Mouse (Mus musculus): Measurements from ENCODE around the gene Gm49405. TPM values are rescaled to one million over a fixed set of nuclear protein-coding genes. Genes with fewer than 3 reads are reported as not detected.
A peak's percentile ranks its signal among the peaks of the same experiment; 100 is the strongest.
"Not testable (repeated sequence)": the region's sequence is repeated elsewhere in the genome, so short reads cannot be mapped to it uniquely, and the experiment has no call there.

Gene Gm49405
- total and polyA plus RNA-seq, 2 experiments from 2014 or later = 2.2 to 3.5 TPM

- no peaks in the 10 kb centered on the region for H3K27me3 ChIP-seq (ENCODE audit: insufficient read depth, low read length)
- H3K4me2 ChIP-seq (ENCODE audit: low read depth, low read length) = no peak overlapping the region
- H3K9ac ChIP-seq (replicated peaks; ENCODE audit: low read length) = no peak overlapping the region
- no peak overlapping the region for H3K4me3 ChIP-seq (ENCODE audit: low read length)
- no peaks in the 10 kb centered on the region for H3K9me3 ChIP-seq (ENCODE audit: low read length)
- ATAC-seq (no peak), DNase-seq (ENCODE audit: low spot score) (no peak)
- H3K4me1 ChIP-seq (ENCODE audit: insufficient read depth, low read length) = 0 out of 2 replicates have a peak, but pooled peaks cover 4% of the 10 kb centered on the region
- no peaks in the 10 kb centered on the region for H3K36me3 ChIP-seq (ENCODE audit: insufficient read depth, low read length)
- 59% methylated on average over 5 of the region's 5 CpGs for WGBS
- no peak overlapping the region for H3K27ac ChIP-seq
- TF ChIP-seq CTCF (IDR thresholded peaks at IDR 0.05; ENCODE audit: low read depth) = no peak
Measured at GRCm38 (mm10) chr19:4033742-4034141, 33.3 kb downstream of the Gm49405 start.

GRCm38 (mm10) chr19:4036327-4037045 is 36.1 kb downstream of the Gm49405 start:
- H3K9me3 ChIP-seq (ENCODE audit: low read length) = no peaks in the 10 kb centered on the region
- peak overlapping the region; percentile 7; the same call in 1 of the 2 replicates for H3K27ac ChIP-seq
- H3K27me3 ChIP-seq (ENCODE audit: insufficient read depth, low read length) = no peaks in the 10 kb centered on the region
- 67% methylated on average over 12 of the region's 12 CpGs for WGBS
- ATAC-seq (0 out of 2 replicates have a peak, but pooled peaks have one; percentile 17), DNase-seq (ENCODE audit: low spot score) (no peak)
- H3K4me2 ChIP-seq (ENCODE audit: low read depth, low read length) = peak overlapping the region; percentile 27; the same call in 1 of the 2 replicates
- no peaks in the 10 kb centered on the region for H3K36me3 ChIP-seq (ENCODE audit: insufficient read depth, low read length)
- TF ChIP-seq CTCF (IDR thresholded peaks at IDR 0.05; ENCODE audit: low read depth) = no peak
- H3K4me1 ChIP-seq (ENCODE audit: insufficient read depth, low read length) = 0 out of 2 replicates have a peak, but pooled peaks cover 4% of the 10 kb centered on the region
- no peak overlapping the region for H3K4me3 ChIP-seq (ENCODE audit: low read length)
- H3K9ac ChIP-seq (replicated peaks; ENCODE audit: low read length) = no peak overlapping the region

- Histone ChIP-seq H3K4me3 (ENCODE audit: low read length) (peak overlapping the region; percentile 62), H3K4me2 (ENCODE audit: low read depth, low read length) (peak overlapping the region; percentile 71), H3K27ac (peak overlapping the region; percentile 70), H3K9ac (replicated peaks; ENCODE audit: low read length) (peak overlapping the region; percentile 69)
- WGBS = 19% methylated on average over 7 of the region's 8 CpGs
- not testable (repeated sequence) for H3K27me3 ChIP-seq (ENCODE audit: insufficient read depth, low read length); H3K4me1 ChIP-seq (ENCODE audit: insufficient read depth, low read length); DNase-seq (ENCODE audit: low spot score); H3K9me3 ChIP-seq (ENCODE audit: low read length); H3K36me3 ChIP-seq (ENCODE audit: insufficient read depth, low read length)
- ATAC-seq = peak; percentile 65
Measured at GRCm38 (mm10) chr19:4037154-4037787, 36.8 kb downstream of the Gm49405 start.

GRCm38 (mm10) chr19:4037788-4038232 is 37.4 kb downstream of the Gm49405 start, which contains the start of gene Gstp1:
Gene Gstp1 (minus strand): TSS chr19:4037985.
- 0% methylated on average over 26 of the region's 26 CpGs for WGBS
- peak; percentile 91 for ATAC-seq
- peak within 1 kb of the TSS; percentile 62 for H3K4me3 ChIP-seq (ENCODE audit: low read length)
- H3K4me1 ChIP-seq (ENCODE audit: insufficient read depth, low read length) = 0 out of 2 replicates have a peak, but pooled peaks cover 4% of the 10 kb centered on the region
- no peaks in the 10 kb centered on the region for H3K36me3 ChIP-seq (ENCODE audit: insufficient read depth, low read length)
- H3K9me3 ChIP-seq (ENCODE audit: low read length) = no peaks in the 10 kb centered on the region
- TF ChIP-seq CTCF (IDR thresholded peaks at IDR 0.05; ENCODE audit: low read depth) = peak; percentile 47
- peak within 1 kb of the TSS; percentile 70 for H3K27ac ChIP-seq
- H3K9ac ChIP-seq (replicated peaks; ENCODE audit: low read length) = peak within 1 kb of the TSS; percentile 69
- peak; percentile 90 for DNase-seq (ENCODE audit: low spot score)
- H3K4me2 ChIP-seq (ENCODE audit: low read depth, low read length) = peak within 1 kb of the TSS; percentile 71
- no peaks in the 10 kb centered on the region for H3K27me3 ChIP-seq (ENCODE audit: insufficient read depth, low read length)

GRCm38 (mm10) chr19:4040941-4041340 is 40.5 kb downstream of the Gm49405 start:
- not testable (repeated sequence) for H3K4me3 ChIP-seq (ENCODE audit: low read length); H3K4me2 ChIP-seq (ENCODE audit: low read depth, low read length); DNase-seq (ENCODE audit: low spot score); H3K36me3 ChIP-seq (ENCODE audit: insufficient read depth, low read length); H3K27ac ChIP-seq; H3K4me1 ChIP-seq (ENCODE audit: insufficient read depth, low read length); H3K27me3 ChIP-seq (ENCODE audit: insufficient read depth, low read length); ATAC-seq; H3K9me3 ChIP-seq (ENCODE audit: low read length); H3K9ac ChIP-seq (replicated peaks; ENCODE audit: low read length)
- 81% methylated on average over 5 of the region's 5 CpGs for WGBS

- not testable (repeated sequence) for H3K9ac ChIP-seq (replicated peaks; ENCODE audit: low read length); DNase-seq (ENCODE audit: low spot score); H3K36me3 ChIP-seq (ENCODE audit: insufficient read depth, low read length); H3K27ac ChIP-seq; ATAC-seq; H3K4me2 ChIP-seq (ENCODE audit: low read depth, low read length); H3K27me3 ChIP-seq (ENCODE audit: insufficient read depth, low read length); H3K4me3 ChIP-seq (ENCODE audit: low read length); H3K9me3 ChIP-seq (ENCODE audit: low read length); H3K4me1 ChIP-seq (ENCODE audit: insufficient read depth, low read length)
- WGBS = 73% methylated on average over 3 of the region's 4 CpGs
Measured at GRCm38 (mm10) chr19:4041500-4041899, 41.1 kb downstream of the Gm49405 start.

GRCm38 (mm10) chr19:4042124-4042523 is 41.7 kb downstream of the Gm49405 start:
- ATAC-seq (no peak), DNase-seq (ENCODE audit: low spot score) (no peak)
- TF ChIP-seq CTCF (IDR thresholded peaks at IDR 0.05; ENCODE audit: low read depth) = no peak
- no peak overlapping the region for H3K4me2 ChIP-seq (ENCODE audit: low read depth, low read length)
- H3K36me3 ChIP-seq (ENCODE audit: insufficient read depth, low read length) = no peaks in the 10 kb centered on the region
- no peak overlapping the region for H3K27ac ChIP-seq
- no peaks in the 10 kb centered on the region for H3K9me3 ChIP-seq (ENCODE audit: low read length)
- H3K9ac ChIP-seq (replicated peaks; ENCODE audit: low read length) = no peak overlapping the region
- no peaks in the 10 kb centered on the region for H3K27me3 ChIP-seq (ENCODE audit: insufficient read depth, low read length)
- H3K4me1 ChIP-seq (ENCODE audit: insufficient read depth, low read length) = no peaks in the 10 kb centered on the region
- WGBS = 70% methylated on average over 14 of the region's 14 CpGs
- H3K4me3 ChIP-seq (ENCODE audit: low read length) = no peak overlapping the region

- ATAC-seq; DNase-seq (ENCODE audit: low spot score); H3K27me3 ChIP-seq (ENCODE audit: insufficient read depth, low read length); H3K36me3 ChIP-seq (ENCODE audit: insufficient read depth, low read length); H3K9me3 ChIP-seq (ENCODE audit: low read length); H3K4me2 ChIP-seq (ENCODE audit: low read depth, low read length); H3K4me3 ChIP-seq (ENCODE audit: low read length); H3K4me1 ChIP-seq (ENCODE audit: insufficient read depth, low read length); H3K27ac ChIP-seq; H3K9ac ChIP-seq (replicated peaks; ENCODE audit: low read length): not testable (repeated sequence)
- 92% methylated on average over 5 of the region's 5 CpGs for WGBS
Measured at GRCm38 (mm10) chr19:4044109-4044508, 43.7 kb downstream of the Gm49405 start.
